Comparison of ENCODE assay signal across 8 mouse cellular contexts in genomic region chr15:100460942-100461341, GRCm38 (mm10). TPM values are rescaled to one million over a fixed set of nuclear protein-coding genes. Genes with fewer than 3 reads are reported as not detected.
A peak's percentile ranks its signal among the peaks of the same experiment; 100 is the strongest.
DNase-seq lines count a peak whose midpoint lies in the region; ATAC-seq lines count a peak whose summit lies in the region.

No protein-coding gene starts in this region.

- peaks cover 11% of the 10 kb centered on the region; the same call in 1 of the 2 replicates for H3K27me3 ChIP-seq in forebrain, embryonic 13.5 days

- H3K9ac ChIP-seq in forebrain, embryonic 13.5 days, result no peak overlapping the region

- no peak overlapping the region for H3K27ac ChIP-seq in forebrain, embryonic 13.5 days

- no peaks in the 10 kb centered on the region for H3K36me3 ChIP-seq in forebrain, embryonic 13.5 days (ENCODE audit: poor library complexity, severe bottlenecking)

- 0 out of 2 replicates have a peak, but pooled peaks have one; percentile 30 for ATAC-seq in forebrain, embryonic 13.5 days
- peak; percentile 77 for ATAC-seq in megakaryocyte, adult 5-6 weeks (ENCODE audit: poor library complexity, severe bottlenecking)

- H3K4me2 ChIP-seq in forebrain, embryonic 13.5 days, result peak overlapping the region; percentile 15; the same call in 1 of the 2 replicates

- no peaks in the 10 kb centered on the region for H3K4me1 ChIP-seq in forebrain, embryonic 13.5 days

- H3K4me3 ChIP-seq in forebrain, embryonic 13.5 days, result no peak overlapping the region

- WGBS in forebrain, embryonic 13.5 days, result 11% methylated on average over 12 of the region's 12 CpGs

- peak; percentile 83 for DNase-seq in 416B (ENCODE audit: low read depth)
- peak; percentile 84 for DNase-seq in MEL-GATA-1-ER (ENCODE audit: extremely low read depth, low read depth)
- peak; percentile 50 for DNase-seq in kidney, postnatal 10 days
- DNase-seq in thymus, postnatal 36 days, result peak; percentile 53 to 67
- no peak for DNase-seq in Muller cell, postnatal 12 days (ENCODE audit: inconsistent ontology term)
- DNase-seq in testis, postnatal 14 days (ENCODE audit: low spot score), result no peak

- no peaks in the 10 kb centered on the region for H3K9me3 ChIP-seq in forebrain, embryonic 13.5 days (replicated peaks)

RNA-seq across cellular contexts. Expression of gene Letmd1, which starts 7.9 kb away (rescaled TPM):
- polyA plus RNA-seq in forebrain, embryonic 13.5 days (2015; fragmentation: Nextera tagmentation; extraction: Ambion mirVana), result 44.7 and 50.3 TPM in 2 replicates
- 15.2 and 17.2 TPM in 2 replicates for total RNA-seq in megakaryocyte, adult 5-6 weeks (2015)
- total RNA-seq in megakaryocyte, adult 5-6 weeks (2017), result 8.8 and 15.5 TPM in 2 replicates

RNA-seq across cellular contexts. Expression of gene Csrnp2, which starts 34.3 kb away (rescaled TPM):
- polyA plus RNA-seq in forebrain, embryonic 13.5 days (2015; fragmentation: Nextera tagmentation; extraction: Ambion mirVana), result 34.7 and 39.2 TPM in 2 replicates
- total RNA-seq in megakaryocyte, adult 5-6 weeks (2015), result 0.65 and 1.2 TPM in 2 replicates
- total RNA-seq in megakaryocyte, adult 5-6 weeks (2017), result 0.70 and 0.81 TPM in 2 replicates

RNA-seq across cellular contexts. Expression of gene Slc11a2, which starts 36.1 kb away (rescaled TPM):
- 21.3 and 22.1 TPM in 2 replicates for polyA plus RNA-seq in forebrain, embryonic 13.5 days (2015; fragmentation: Nextera tagmentation; extraction: Ambion mirVana)
- total RNA-seq in megakaryocyte, adult 5-6 weeks (2015), result 5.0 and 5.3 TPM in 2 replicates
- total RNA-seq in megakaryocyte, adult 5-6 weeks (2017), result 3.1 and 6.0 TPM in 2 replicates

RNA-seq across cellular contexts. Expression of gene Gm5475, which starts 39.0 kb away (rescaled TPM):
- 0.06 TPM in 1 of 2 replicates, not detected in the other for polyA plus RNA-seq in forebrain, embryonic 13.5 days (2015; fragmentation: Nextera tagmentation; extraction: Ambion mirVana)
- total RNA-seq in megakaryocyte, adult 5-6 weeks (2015), result not detected in 2 replicates
- not detected in 2 replicates for total RNA-seq in megakaryocyte, adult 5-6 weeks (2017)

Comparison
In these comparisons a context has a peak if more than half of its experiments do, and no peak if none do; other contexts are left out.
1. DNase-seq: peak in 416B (single experiment), MEL-GATA-1-ER (single experiment), kidney, postnatal 10 days (single experiment) and thymus, postnatal 36 days (2 of 2); none in Muller cell, postnatal 12 days (single experiment) and testis, postnatal 14 days (single experiment).